Mouse (Mus musculus) forebrain, embryonic 16.5 days (tissue): ENCODE results near the gene Fryl. TPM values are rescaled to one million over a fixed set of nuclear protein-coding genes. Genes with fewer than 3 reads are reported as not detected.

ENCODE experiments used
- ATAC-seq: fragments of 200-750 bp; cut with Nextera tagmentation; 2 replicates; pipeline ENCODE4 v1.8.0; 2017; ENCODE audit warnings: mild to moderate bottlenecking, moderate library complexity
- H3K27ac ChIP-seq: fragments of 300-500 bp; sonication (generic); 2 replicates; pipeline ENCODE4 v1.5.1; 2014; ENCODE audit warnings: low read length, control low read depth
- H3K27me3 ChIP-seq: fragments of 300-500 bp; sonication (generic); replicated peaks from 2 replicates; pipeline ENCODE4 v1.6.1; 2014; ENCODE audit warnings: low read length; ENCODE audit not compliant: control insufficient read depth, insufficient read depth
- H3K36me3 ChIP-seq: fragments of 300-500 bp; sonication (generic); 2 replicates; pipeline ENCODE4 v1.6.1; 2014; ENCODE audit not compliant: control insufficient read depth, insufficient read depth
- H3K4me1 ChIP-seq: fragments of 300-500 bp; sonication (generic); replicated peaks from 2 replicates; pipeline ENCODE4 v1.6.1; 2014; ENCODE audit warnings: low read length; ENCODE audit not compliant: control insufficient read depth, insufficient read depth
- H3K4me2 ChIP-seq: fragments of 300-500 bp; sonication (generic); 2 replicates; pipeline ENCODE4 v1.6.1; 2014; ENCODE audit warnings: mild to moderate bottlenecking, low read length, control low read depth
- H3K4me3 ChIP-seq: fragments of 300-500 bp; sonication (generic); replicated peaks from 2 replicates; pipeline ENCODE4 v1.5.1; 2014; ENCODE audit warnings: mild to moderate bottlenecking, low read length, control low read depth
- H3K9ac ChIP-seq: fragments of 300-500 bp; sonication (generic); replicated peaks from 2 replicates; pipeline ENCODE4 v1.6.1; 2014; ENCODE audit warnings: low read depth, low read length, control low read depth
- H3K9me3 ChIP-seq: fragments of 300-500 bp; sonication (generic); 2 replicates; pipeline ENCODE4 v1.6.1; 2016; ENCODE audit warnings: low read length; ENCODE audit not compliant: control insufficient read depth
- WGBS: fragments of 180-500 bp; shearing (Covaris S2); extraction: QIAGEN DNeasy Blood & Tissue Kit; methylation state at CpG from one replicate; pipeline ENCODE4 v1.1.7; 2014; 5-methylcytosine and 5-hydroxymethylcytosine counted together
- polyA plus RNA-seq: library from polyadenylated mRNA; unstranded; fragments of >200 nt; fragmentation: Nextera tagmentation; extraction: Ambion mirVana; gene quantifications from 2 replicates; pipeline ENCODE4 v1.2.1, GENCODE M21; 2015

Gene Fryl
- polyA plus RNA-seq, 1 experiment from 2014 or later, result 50.7 TPM

GRCm38 (mm10) chr5:73248211-73248610 is 8.2 kb downstream of the Fryl start:
- no peak overlapping the region for H3K4me2 ChIP-seq
- no peak for ATAC-seq
- H3K4me3 ChIP-seq, result no peak overlapping the region
- no peaks in the 10 kb centered on the region for H3K36me3 ChIP-seq
- WGBS, result 68% methylated on average over 8 of the region's 8 CpGs
- H3K9me3 ChIP-seq, result no peaks in the 10 kb centered on the region
- H3K9ac ChIP-seq, result no peak overlapping the region
- no peaks in the 10 kb centered on the region for H3K27me3 ChIP-seq
- H3K4me1 ChIP-seq, result peaks cover 14% of the 10 kb centered on the region
- H3K27ac ChIP-seq, result no peak overlapping the region

DNA sequence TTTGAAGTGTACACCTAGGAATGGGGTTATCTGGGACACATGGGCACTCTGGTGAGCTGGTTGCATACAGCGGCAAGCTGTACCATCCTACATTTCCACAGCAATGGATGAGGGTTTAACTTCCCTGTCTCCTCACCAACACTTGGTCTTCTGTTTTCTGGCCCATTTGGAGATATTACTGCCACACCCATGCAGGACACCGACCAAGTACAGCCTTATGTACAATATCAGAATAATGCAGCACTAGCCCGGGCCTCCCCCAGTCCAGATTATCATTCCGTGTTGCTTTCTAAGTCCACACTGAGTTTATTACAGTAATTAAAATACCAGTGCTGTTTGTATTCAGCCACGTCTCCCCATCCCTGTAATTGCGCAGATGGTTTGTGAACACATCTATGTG is 10.0 kb downstream of the Fryl start:
- H3K27me3 ChIP-seq, result no peaks in the 10 kb centered on the region
- H3K27ac ChIP-seq, result no peak overlapping the region
- H3K4me1 ChIP-seq, result peaks cover 21% of the 10 kb centered on the region
- no peaks in the 10 kb centered on the region for H3K9me3 ChIP-seq
- no peaks in the 10 kb centered on the region for H3K36me3 ChIP-seq
- WGBS, result 84% methylated on average over 6 of the region's 6 CpGs
- no peak for ATAC-seq
- no peak overlapping the region for H3K4me2 ChIP-seq
- no peak overlapping the region for H3K4me3 ChIP-seq
- no peak overlapping the region for H3K9ac ChIP-seq

GRCm38 (mm10) chr5:73244403-73244802 is 12.0 kb downstream of the Fryl start:
- Histone ChIP-seq H3K4me3 (no peak overlapping the region), H3K36me3 (no peaks in the 10 kb centered on the region), H3K9me3 (no peaks in the 10 kb centered on the region), H3K4me1 (peaks cover 27% of the 10 kb centered on the region), H3K9ac (no peak overlapping the region), H3K27me3 (no peaks in the 10 kb centered on the region), H3K4me2 (no peak overlapping the region), H3K27ac (no peak overlapping the region)
- peak; percentile 41; the same call in 1 of the 2 replicates for ATAC-seq
- 49% methylated on average over 13 of the region's 13 CpGs for WGBS

DNA sequence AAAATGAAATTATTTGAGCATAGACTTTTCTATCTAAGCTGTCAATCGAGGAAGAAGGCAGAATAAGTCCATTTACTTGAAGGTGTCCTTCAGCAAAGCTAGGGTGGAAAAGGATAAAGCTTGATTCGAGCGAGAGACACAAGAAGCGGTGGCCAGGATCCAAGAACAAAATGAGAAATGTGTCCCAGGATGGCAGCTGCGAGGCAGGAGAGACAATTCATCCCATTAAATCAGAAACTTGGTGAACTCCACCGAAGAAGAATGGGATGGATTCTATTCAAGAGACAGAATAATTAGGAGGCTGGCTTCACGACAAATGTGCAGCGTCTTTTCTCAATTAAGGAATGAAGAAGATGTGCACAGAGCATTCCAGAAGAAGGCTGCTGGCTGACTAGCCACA is 14.5 kb downstream of the Fryl start:
- 35% methylated on average over 8 of the region's 8 CpGs for WGBS
- Histone ChIP-seq H3K9ac (no peak overlapping the region), H3K27ac (no peak overlapping the region), H3K4me1 (peaks cover 24% of the 10 kb centered on the region), H3K9me3 (no peaks in the 10 kb centered on the region), H3K27me3 (no peaks in the 10 kb centered on the region), H3K36me3 (no peaks in the 10 kb centered on the region), H3K4me2 (no peak overlapping the region), H3K4me3 (no peak overlapping the region)
- no peak for ATAC-seq

DNA sequence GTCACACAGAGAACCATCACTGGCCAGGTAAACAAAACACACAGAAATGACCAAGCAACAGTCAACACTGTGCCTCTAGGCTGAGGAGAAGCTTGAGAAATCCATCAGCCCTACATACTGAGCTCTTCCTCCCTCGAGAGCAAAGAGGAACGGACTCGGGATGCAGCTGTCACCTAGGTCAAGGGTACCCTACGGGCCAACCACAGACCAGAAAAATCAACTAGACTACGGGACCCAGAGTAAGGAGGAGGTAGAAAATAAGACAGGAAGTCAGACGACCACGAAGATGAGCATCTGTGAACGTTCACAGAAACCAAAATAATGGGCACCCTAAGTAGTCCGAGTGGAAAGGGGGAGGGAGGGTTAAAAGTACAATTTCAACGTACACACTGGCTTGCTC is 15.1 kb downstream of the Fryl start:
- Histone ChIP-seq H3K9ac (no peak overlapping the region), H3K4me1 (peaks cover 28% of the 10 kb centered on the region), H3K36me3 (no peaks in the 10 kb centered on the region), H3K4me2 (no peak overlapping the region), H3K27me3 (no peaks in the 10 kb centered on the region), H3K27ac (no peak overlapping the region), H3K9me3 (no peaks in the 10 kb centered on the region), H3K4me3 (no peak overlapping the region)
- ATAC-seq, result no peak
- 87% methylated on average over 10 of the region's 10 CpGs for WGBS

GRCm38 (mm10) chr5:73240391-73240790 is 16.0 kb downstream of the Fryl start:
- no peak overlapping the region for H3K27ac ChIP-seq
- H3K4me3 ChIP-seq, result no peak overlapping the region
- H3K27me3 ChIP-seq, result no peaks in the 10 kb centered on the region
- H3K4me2 ChIP-seq, result no peak overlapping the region
- H3K4me1 ChIP-seq, result peaks cover 28% of the 10 kb centered on the region
- H3K9ac ChIP-seq, result no peak overlapping the region
- WGBS, result 80% methylated on average over 6 of the region's 6 CpGs
- no peaks in the 10 kb centered on the region for H3K9me3 ChIP-seq
- no peaks in the 10 kb centered on the region for H3K36me3 ChIP-seq
- no peak for ATAC-seq

GRCm38 (mm10) chr5:73236894-73237334 is 19.5 kb downstream of the Fryl start:
- Histone ChIP-seq H3K4me2 (no peak overlapping the region), H3K9ac (no peak overlapping the region), H3K4me3 (no peak overlapping the region), H3K4me1 (peaks cover 42% of the 10 kb centered on the region), H3K27me3 (no peaks in the 10 kb centered on the region), H3K27ac (no peak overlapping the region), H3K36me3 (no peaks in the 10 kb centered on the region), H3K9me3 (no peaks in the 10 kb centered on the region)
- 24% methylated on average over 6 of the region's 6 CpGs for WGBS
- no peak for ATAC-seq

- no peak for ATAC-seq
- 80% methylated on average over 5 of the region's 5 CpGs for WGBS
- H3K9me3 ChIP-seq, result no peaks in the 10 kb centered on the region
These were observed 21.2 kb downstream of the Fryl start for GRCm38 (mm10) chr5:73235201-73235600.

DNA sequence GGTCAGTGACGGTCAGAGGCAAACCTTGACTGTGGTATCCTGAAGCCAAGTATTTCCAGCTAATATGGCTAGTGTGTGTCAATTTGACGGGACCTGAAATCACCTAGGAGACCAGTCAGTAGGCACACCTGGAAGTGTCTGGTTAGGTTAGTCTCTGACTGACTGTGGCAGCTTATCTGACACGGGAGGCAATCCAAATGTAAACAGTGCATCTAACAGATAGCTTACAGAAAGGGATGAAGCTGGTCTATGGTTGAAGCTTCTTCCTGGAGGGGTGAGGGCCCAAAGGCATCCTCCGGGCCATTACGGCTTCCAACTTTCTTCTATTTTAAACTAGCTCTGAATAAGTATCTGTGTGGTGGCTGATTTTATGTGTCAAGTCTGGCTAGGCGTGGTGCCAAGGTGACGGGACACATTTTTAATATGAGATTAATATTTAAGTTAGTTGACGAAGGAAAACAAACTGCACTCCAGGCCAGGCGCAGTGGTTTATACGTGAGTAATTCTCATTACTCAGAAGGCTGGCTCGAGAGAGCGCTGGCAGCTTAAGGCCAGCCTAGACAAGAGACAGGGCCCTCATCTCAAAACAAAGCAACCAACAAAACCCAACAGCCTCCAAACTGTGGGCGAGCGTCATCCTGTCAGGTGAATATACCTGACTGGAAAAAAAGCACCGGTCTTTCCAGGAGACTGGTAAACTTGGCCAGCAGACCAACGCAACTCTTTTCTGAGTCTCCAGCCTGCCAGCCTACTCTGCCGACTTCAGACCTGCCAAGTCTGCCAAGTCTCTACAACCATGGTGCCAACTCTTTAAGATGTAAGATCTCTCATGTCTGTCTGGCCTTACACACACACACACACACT is 23.2 kb downstream of the Fryl start:
- 69% methylated on average over 17 of the region's 17 CpGs for WGBS
- Histone ChIP-seq H3K9ac (no peak overlapping the region), H3K4me1 (peaks cover 49% of the 10 kb centered on the region), H3K4me3 (no peak overlapping the region), H3K9me3 (no peaks in the 10 kb centered on the region), H3K27ac (no peak overlapping the region), H3K36me3 (no peaks in the 10 kb centered on the region), H3K27me3 (no peaks in the 10 kb centered on the region), H3K4me2 (no peak overlapping the region)
- 0 out of 2 replicates have a peak, but pooled peaks have one; percentile 29 for ATAC-seq

More at GRCm38 (mm10) chr5:73235201-73235600, 21.2 kb downstream of the Fryl start:
- H3K27me3 ChIP-seq, result no peaks in the 10 kb centered on the region
- H3K27ac ChIP-seq, result no peak overlapping the region
- no peak overlapping the region for H3K4me2 ChIP-seq
- H3K4me3 ChIP-seq, result no peak overlapping the region
- H3K4me1 ChIP-seq, result peaks cover 41% of the 10 kb centered on the region
- H3K36me3 ChIP-seq, result no peaks in the 10 kb centered on the region
- H3K9ac ChIP-seq, result no peak overlapping the region
